Mouse (Mus musculus): ENCODE results near the gene Pds5a. TPM values are rescaled to one million over a fixed set of nuclear protein-coding genes. Genes with fewer than 3 reads are reported as not detected.
A peak's percentile ranks its signal among the peaks of the same experiment; 100 is the strongest.

Gene Pds5a
- total RNA-seq, 2 experiments from 2014 or later: 89.8 to 106 TPM

GRCm38 (mm10) chr5:65575896-65576295 is 122.2 kb downstream of the Pds5a start:
- DNase-seq: no peak
- intact Hi-C loops (cut with DNase I): no loop called here

DNA sequence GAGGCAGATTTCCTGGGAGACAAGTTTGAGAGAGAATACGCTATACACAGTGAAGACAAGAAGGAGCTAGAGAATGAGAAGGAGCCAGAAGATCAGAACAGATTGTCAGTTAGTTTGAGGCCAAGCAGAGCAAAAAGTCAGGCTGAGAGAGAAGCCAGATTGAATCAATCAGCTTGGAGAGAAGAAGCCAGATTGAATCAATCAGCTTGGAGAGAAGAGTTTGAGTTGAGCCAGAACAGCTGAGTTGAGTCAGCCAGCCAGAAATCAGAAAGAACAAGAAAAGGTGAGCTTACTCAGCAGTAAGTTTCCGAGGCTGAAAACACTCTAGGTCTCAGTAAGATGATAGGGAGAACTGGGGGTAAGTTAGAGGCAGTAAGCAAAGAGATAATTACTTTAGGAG is 123.2 kb downstream of the Pds5a start:
- DNase-seq: no peak
- intact Hi-C loops (cut with DNase I): no loop called here

DNA sequence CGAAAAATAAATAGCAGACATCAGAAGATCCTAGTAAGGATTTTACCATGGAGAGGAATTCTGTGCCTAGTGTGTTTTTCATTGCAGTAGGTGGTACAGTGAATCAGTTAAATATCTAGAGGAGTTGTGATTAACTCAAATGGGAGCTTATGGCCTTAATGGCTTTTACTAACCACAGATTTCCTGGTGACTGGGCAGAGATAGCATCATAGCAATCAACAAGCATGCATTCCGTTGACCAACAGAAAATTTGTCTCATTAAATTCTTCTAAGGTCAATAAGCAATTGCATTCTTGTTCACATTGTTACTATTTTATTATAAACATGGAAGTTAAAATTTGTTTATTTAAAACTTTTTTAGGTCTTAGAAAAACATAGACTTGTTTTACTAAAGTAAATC is 132.6 kb downstream of the Pds5a start:
- intact Hi-C loops (cut with DNase I): no loop called here
- no peak for DNase-seq

- intact Hi-C loops (cut with DNase I): no loop called here
- peak; percentile 6 for DNase-seq
Measured at GRCm38 (mm10) chr5:65561125-65561893, 136.8 kb downstream of the Pds5a start.

DNA sequence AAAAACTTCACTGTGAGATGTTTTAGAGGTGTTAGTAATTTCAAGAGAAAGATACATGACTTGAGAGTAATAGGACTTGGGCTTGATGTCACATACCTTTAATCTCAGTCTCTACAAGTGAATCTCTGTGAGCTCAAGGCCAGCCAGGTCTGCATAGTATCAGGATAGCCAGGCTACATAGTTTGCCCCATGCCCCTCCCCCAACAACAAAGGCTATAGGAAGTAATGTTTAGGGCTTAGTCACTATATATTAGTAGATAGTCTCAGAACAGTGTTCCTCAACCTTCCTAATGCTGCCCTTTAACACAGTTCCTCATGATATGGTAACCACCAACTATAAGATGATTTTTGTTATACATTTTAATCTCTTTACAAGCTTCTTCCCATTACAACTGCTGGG is 141.0 kb downstream of the Pds5a start:
- no peak for DNase-seq
- intact Hi-C loops (cut with DNase I): no loop called here

Other genes with a start within 250 kb of the Pds5a start
- gene Gm43552, start 205.4 kb downstream of the Pds5a start, total RNA-seq (2021): not detected
- gene Smim14, start 161.1 kb downstream of the Pds5a start, total RNA-seq (2021): 100 to 1,000 TPM; 125 to 132 TPM
- gene Ube2k, start 161.0 kb downstream of the Pds5a start, total RNA-seq (2021): 100 to 1,000 TPM; 149 to 162 TPM
- 10 to 100 TPM; 30.8 to 31.7 TPM for gene N4bp2, start 65.2 kb upstream of the Pds5a start, total RNA-seq (2021)
- under 1 TPM; 0.30 to 0.42 TPM for gene Rhoh, start 162.9 kb upstream of the Pds5a start, total RNA-seq (2021)
- not detected for gene Chrna9, start 236.6 kb upstream of the Pds5a start, total RNA-seq (2021)

Data from left cerebral cortex, postnatal 4 days (tissue).